Mouse (Mus musculus) testis, adult 2 months (tissue): ENCODE data around the gene Srsx. TPM values are rescaled to one million over a fixed set of nuclear protein-coding genes. Genes with fewer than 3 reads are reported as not detected.
"Not testable (repeated sequence)": the region's sequence is repeated elsewhere in the genome, so short reads cannot be mapped to it uniquely, and the experiment has no call there.

Source experiments
- H3K27ac ChIP-seq: fragments of 200-500 bp; 2 replicates; pipeline ENCODE4 v1.5.1; 2012; ENCODE audit warnings: low read depth, low read length; ENCODE audit not compliant: control insufficient read depth, insufficient read depth
- H3K27me3 ChIP-seq: fragments of 200-500 bp; 2 replicates; pipeline ENCODE4 v1.6.1; 2012; ENCODE audit warnings: mild to moderate bottlenecking, low read length, moderate library complexity; ENCODE audit not compliant: control insufficient read depth, insufficient read depth
- H3K36me3 ChIP-seq: fragments of 200-500 bp; 2 replicates; pipeline ENCODE4 v1.6.1; 2012; ENCODE audit warnings: mild to moderate bottlenecking, low read length; ENCODE audit not compliant: control insufficient read depth, insufficient read depth
- H3K4me1 ChIP-seq: fragments of 200-500 bp; 2 replicates; pipeline ENCODE4 v1.6.1; 2012; ENCODE audit warnings: low read length; ENCODE audit not compliant: control insufficient read depth, insufficient read depth
- H3K4me3 ChIP-seq: fragments of 200-500 bp; 2 replicates; pipeline ENCODE4 v1.5.1; 2012; ENCODE audit warnings: low read depth, mild to moderate bottlenecking, low read length, moderate library complexity, mixed read lengths; ENCODE audit not compliant: control insufficient read depth
- polyA plus RNA-seq: library from polyadenylated mRNA; depleted of rRNA; stranded (reverse); fragments of >200 nt; gene quantifications from 2 replicates; pipeline ENCODE4 v1.2.3, GENCODE M21; 2012; rRNA removed

Gene Srsx
- polyA plus RNA-seq: 1.5 and 1.8 TPM in 2 replicates

- H3K27ac ChIP-seq, H3K4me1 ChIP-seq, H3K4me3 ChIP-seq, H3K36me3 ChIP-seq, H3K27me3 ChIP-seq: not testable (repeated sequence)
Observed at GRCm38 (mm10) chrX:123222381-123222780, at the start of gene Srsx. TSS of gene Srsx (minus strand) at chrX:123222481.

GRCm38 (mm10) chrX:123246807-123247206 lies 24.5 kb upstream of the Srsx start, which contains the start of gene Gm17577:
TSS of gene Gm17577 (minus strand) at chrX:123246907.
- not testable (repeated sequence) for H3K27ac ChIP-seq, H3K4me1 ChIP-seq, H3K4me3 ChIP-seq, H3K36me3 ChIP-seq, H3K27me3 ChIP-seq

Other genes with a start within 250 kb of the Srsx start
- not detected in 2 replicates for gene Gm17521, start 192.8 kb downstream of the Srsx start, polyA plus RNA-seq
- 5.1 and 7.4 TPM in 2 replicates for gene Cldn34c1, start 119.0 kb downstream of the Srsx start, polyA plus RNA-seq
- 0.38 and 0.77 TPM in 2 replicates for gene Gm17577, start 24.4 kb upstream of the Srsx start, polyA plus RNA-seq